Mouse (Mus musculus): ENCODE data around the gene Itgb6.

- TF ChIP-seq EP300 (IDR thresholded peaks at IDR 0.05; ENCODE audit: low read depth): no peak
- no peak for TF ChIP-seq CTCF (IDR thresholded peaks at IDR 0.05; ENCODE audit: low read depth)
Observed at GRCm38 (mm10) chr2:60706866-60707265, 15.6 kb downstream of the Itgb6 start.

All from liver, postnatal 0 days (tissue).